Comparison of ENCODE assay signal across 30 mouse cellular contexts in genomic region chr3:116723496-116724481, GRCm38 (mm10). TPM values are rescaled to one million over a fixed set of nuclear protein-coding genes. Genes with fewer than 3 reads are reported as not detected.
A peak's percentile ranks its signal among the peaks of the same experiment; 100 is the strongest.
DNase-seq lines count a peak whose midpoint lies in the region; ATAC-seq and TF ChIP-seq lines count a peak whose summit lies in the region.
"Had no signal": no experiment of that assay in that cellular context is flagged by ENCODE, and none has a peak within 500 bp of the region (broad histone marks: within the 10 kb centered on the region; RNA-seq: fewer than 3 reads in every experiment).

No protein-coding gene starts in this region.

- H3K9ac ChIP-seq in intestine, embryonic 15.5 days: no peak overlapping the region
- H3K9ac ChIP-seq in intestine, postnatal 0 days (ENCODE audit: low read depth, low read length): no peak overlapping the region
- H3K9ac ChIP-seq in ES-E14 (ENCODE audit: insufficient read depth, low read depth, low read length, poor library complexity, severe bottlenecking): peak overlapping the region; percentile 64; the same call in 1 of the 2 replicates
- H3K9ac ChIP-seq in hindbrain, postnatal 0 days (replicated peaks; ENCODE audit: low read length): no peak overlapping the region
- H3K9ac ChIP-seq: forebrain, embryonic 12.5 days; liver, postnatal 0 days; midbrain, embryonic 12.5 days; neural tube, embryonic 13.5 days had no signal

- H3K9me3 ChIP-seq in intestine, embryonic 15.5 days: no peaks in the 10 kb centered on the region
- H3K9me3 ChIP-seq in intestine, postnatal 0 days (ENCODE audit: control insufficient read depth): no peaks in the 10 kb centered on the region
- H3K9me3 ChIP-seq in ES-E14 (ENCODE audit: control insufficient read depth, insufficient read depth, low read depth, low read length): no peaks in the 10 kb centered on the region
- no peaks in the 10 kb centered on the region for H3K9me3 ChIP-seq in hindbrain, postnatal 0 days (ENCODE audit: low read length)
- H3K9me3 ChIP-seq: forebrain, embryonic 12.5 days; limb, embryonic 10.5 days; midbrain, embryonic 12.5 days; neural tube, embryonic 13.5 days had no signal

- no peak overlapping the region for H3K27ac ChIP-seq in intestine, embryonic 15.5 days
- no peak overlapping the region for H3K27ac ChIP-seq in intestine, postnatal 0 days (ENCODE audit: low read depth, low read length)
- peak overlapping the region; percentile 88 for H3K27ac ChIP-seq in ES-E14 (ENCODE audit: insufficient read depth, low read depth, low read length, poor library complexity, severe bottlenecking)
- H3K27ac ChIP-seq in small intestine, adult 2 months (ENCODE audit: insufficient read depth, low read depth, low read length): peak overlapping the region; percentile 96
- H3K27ac ChIP-seq in hindbrain, postnatal 0 days: no peak overlapping the region
- H3K27ac ChIP-seq: forebrain, embryonic 12.5 days; heart, adult 2 months; left cerebral cortex, adult 2 months; limb, embryonic 10.5 days; midbrain, embryonic 12.5 days; neural tube, embryonic 13.5 days had no signal

- no peak for TF ChIP-seq CTCF in intestine, postnatal 0 days (IDR thresholded peaks at IDR 0.05; ENCODE audit: low read depth)
- TF ChIP-seq CTCF in small intestine, adult 2 months (IDR thresholded peaks at IDR 0.05; ENCODE audit: extremely low read depth, insufficient read length, insufficient replicate concordance, low read depth, low read length): no peak
- no peak for TF ChIP-seq CTCF in hindbrain, postnatal 0 days (IDR thresholded peaks at IDR 0.05; ENCODE audit: low read depth)

- in situ Hi-C loops in ES-E14 (cut with MboI; ENCODE audit: low sequenced_read_pairs in 2 of 2, unreplicated experiment in 2 of 2): no loop called here

- peak; percentile 8 for DNase-seq in CD4-positive, CD25-positive, alpha-beta regulatory T cell, adult 2 months (ENCODE audit: low read depth, low spot score)
- DNase-seq in ES-E14 (ENCODE audit: low read depth, low spot score): no peak
- DNase-seq in hindbrain, postnatal 0 days (ENCODE audit: low spot score): no peak
- no peak for DNase-seq in frontal cortex, postnatal 36 days (ENCODE audit: low spot score in 2 of 2)
- DNase-seq: adrenal gland, postnatal 36 days; cerebellum, adult 9-10 months; gastrocnemius, postnatal 10 days; heart, adult 2 months; kidney, postnatal 4 days; layer of hippocampus, adult 9-11 months; liver, postnatal 0 days; lung, postnatal 10 days; right cerebral cortex, postnatal 14 days; thymus, postnatal 25 days had no signal

- no peak overlapping the region for H3K4me3 ChIP-seq in intestine, embryonic 15.5 days (replicated peaks)
- H3K4me3 ChIP-seq in intestine, postnatal 0 days (ENCODE audit: low read depth, low read length): no peak overlapping the region
- H3K4me3 ChIP-seq in ES-E14 (ENCODE audit: insufficient read depth in 1 of 2, low read depth in 1 of 2, low read length in 2 of 2, poor library complexity in 1 of 2, severe bottlenecking in 1 of 2): peak overlapping the region in 1 of 2 experiments; percentile 40; a peak in 1 of 4 replicates
- no peak overlapping the region for H3K4me3 ChIP-seq in small intestine, adult 2 months (ENCODE audit: low read depth, low read length)
- no peak overlapping the region for H3K4me3 ChIP-seq in hindbrain, postnatal 0 days (ENCODE audit: low read length)
- H3K4me3 ChIP-seq: forebrain, embryonic 12.5 days; heart, adult 2 months; left cerebral cortex, adult 2 months; limb, embryonic 10.5 days; midbrain, embryonic 12.5 days; neural tube, embryonic 13.5 days had no signal

- H3K4me2 ChIP-seq in intestine, embryonic 15.5 days (replicated peaks): no peak overlapping the region
- H3K4me2 ChIP-seq in intestine, postnatal 0 days (replicated peaks; ENCODE audit: low read depth): no peak overlapping the region
- H3K4me2 ChIP-seq in hindbrain, postnatal 0 days (ENCODE audit: low read depth, low read length): no peak overlapping the region
- H3K4me2 ChIP-seq: forebrain, embryonic 12.5 days; midbrain, embryonic 12.5 days; neural tube, embryonic 13.5 days had no signal

- TF ChIP-seq POLR2A in small intestine, adult 2 months (IDR thresholded peaks at IDR 0.05; ENCODE audit: low read depth, low read length): no peak

- ATAC-seq in intestine, embryonic 15.5 days: peak; percentile 50
- no peak for ATAC-seq in intestine, postnatal 0 days
- no peak for ATAC-seq in hindbrain, postnatal 0 days
- ATAC-seq: hindbrain, embryonic 16.5 days; liver, postnatal 0 days; Patski had no signal

- 60% methylated on average over 10 of the region's 10 CpGs for WGBS in intestine, embryonic 15.5 days
- WGBS in intestine, postnatal 0 days: 60% methylated on average over 10 of the region's 10 CpGs
- 33% methylated on average over 10 of the region's 10 CpGs for WGBS in small intestine, adult 2 months
- 49% methylated on average over 10 of the region's 10 CpGs for WGBS in hindbrain, postnatal 0 days

- H3K4me1 ChIP-seq in intestine, embryonic 15.5 days (replicated peaks): peaks cover 2% of the 10 kb centered on the region; the same call in 1 of the 2 replicates
- H3K4me1 ChIP-seq in intestine, postnatal 0 days (replicated peaks; ENCODE audit: control insufficient read depth, insufficient read depth, low read length): no peaks in the 10 kb centered on the region
- peaks cover 8% of the 10 kb centered on the region in 2 experiments; a peak in 2 of 4 replicates for H3K4me1 ChIP-seq in ES-E14 (ENCODE audit: control insufficient read depth in 2 of 2, insufficient read depth in 2 of 2, low read length in 2 of 2, poor library complexity in 1 of 2)
- peaks cover 20% of the 10 kb centered on the region; the same call in 1 of the 2 replicates for H3K4me1 ChIP-seq in small intestine, adult 2 months (ENCODE audit: control insufficient read depth, insufficient read depth, insufficient read length, low read length)
- no peaks in the 10 kb centered on the region for H3K4me1 ChIP-seq in hindbrain, postnatal 0 days (ENCODE audit: insufficient read depth, low read length)
- H3K4me1 ChIP-seq: forebrain, embryonic 12.5 days; limb, embryonic 10.5 days; midbrain, embryonic 12.5 days; neural tube, embryonic 13.5 days had no signal

- no peaks in the 10 kb centered on the region for H3K36me3 ChIP-seq in intestine, embryonic 15.5 days
- H3K36me3 ChIP-seq in intestine, postnatal 0 days (ENCODE audit: control insufficient read depth, insufficient read depth): no peaks in the 10 kb centered on the region
- H3K36me3 ChIP-seq in ES-E14 (ENCODE audit: control insufficient read depth, insufficient read depth, low read length, poor library complexity, severe bottlenecking): no peaks in the 10 kb centered on the region
- H3K36me3 ChIP-seq in small intestine, adult 2 months (ENCODE audit: control insufficient read depth, insufficient read depth, low read length): no peaks in the 10 kb centered on the region
- no peaks in the 10 kb centered on the region for H3K36me3 ChIP-seq in hindbrain, postnatal 0 days (ENCODE audit: insufficient read depth, low read length)
- H3K36me3 ChIP-seq: forebrain, embryonic 12.5 days; limb, embryonic 10.5 days; midbrain, embryonic 12.5 days; neural tube, embryonic 13.5 days had no signal

- no peaks in the 10 kb centered on the region for H3K27me3 ChIP-seq in intestine, embryonic 15.5 days (replicated peaks)
- no peaks in the 10 kb centered on the region for H3K27me3 ChIP-seq in intestine, postnatal 0 days (replicated peaks; ENCODE audit: control insufficient read depth, insufficient read depth, low read length)
- no peaks in the 10 kb centered on the region for H3K27me3 ChIP-seq in small intestine, adult 2 months (ENCODE audit: control insufficient read depth, insufficient read depth, low read length)
- no peaks in the 10 kb centered on the region for H3K27me3 ChIP-seq in hindbrain, postnatal 0 days (ENCODE audit: insufficient read depth, low read length)
- H3K27me3 ChIP-seq: midbrain, embryonic 12.5 days; neural tube, embryonic 13.5 days; Patski had no signal

TF ChIP-seq in ES-E14, 5 proteins besides CTCF, POLR2A, EP300 and RAD21:
- no peak for TF ChIP-seq ZNF384 (IDR thresholded peaks at IDR 0.05; ENCODE audit: low read depth, low read length)
- no peak for TF ChIP-seq HCFC1 (IDR thresholded peaks at IDR 0.05; ENCODE audit: borderline replicate concordance, insufficient read depth, low read length)
- 0 out of 2 replicates have a peak, but pooled peaks have one; percentile 27 for TF ChIP-seq CHD2 (IDR thresholded peaks at IDR 0.05; ENCODE audit: low read depth, low read length)

RNA-seq across cellular contexts. Expression of gene Slc35a3, which starts 11.2 kb away (rescaled TPM):
- polyA plus RNA-seq in intestine, embryonic 15.5 days (2015; fragmentation: Nextera tagmentation; extraction: Ambion mirVana): 18.5 and 19.4 TPM in 2 replicates
- 19.1 and 20.0 TPM in 2 replicates for polyA plus RNA-seq in intestine, postnatal 0 days (2015; fragmentation: Nextera tagmentation; extraction: Ambion mirVana)
- 20.1 and 20.3 TPM in 2 replicates for total RNA-seq in ES-E14 (2012; rRNA removed)
- 18.3 and 22.3 TPM in 2 replicates for polyA plus RNA-seq in small intestine, adult 2 months (2012; rRNA removed)
- total RNA-seq in hindbrain, postnatal 0 days (2014; rRNA removed): 15.9 and 20.7 TPM in 2 replicates
- 7.0 and 8.0 TPM in 2 replicates for polyA plus RNA-seq in hindbrain, postnatal 0 days (2015; fragmentation: Nextera tagmentation; extraction: Ambion mirVana)

RNA-seq across cellular contexts. Expression of gene Gm43191, which starts 42.7 kb away (rescaled TPM):
- polyA plus RNA-seq in intestine, embryonic 15.5 days (2015; fragmentation: Nextera tagmentation; extraction: Ambion mirVana): not detected in 2 replicates
- polyA plus RNA-seq in intestine, postnatal 0 days (2015; fragmentation: Nextera tagmentation; extraction: Ambion mirVana): not detected in 2 replicates
- 0.48 and 0.94 TPM in 2 replicates for total RNA-seq in ES-E14 (2012; rRNA removed)
- polyA plus RNA-seq in small intestine, adult 2 months (2012; rRNA removed): not detected in 2 replicates
- not detected in 2 replicates for total RNA-seq in hindbrain, postnatal 0 days (2014; rRNA removed)
- polyA plus RNA-seq in hindbrain, postnatal 0 days (2015; fragmentation: Nextera tagmentation; extraction: Ambion mirVana): not detected in 2 replicates
- total RNA-seq: adrenal gland, postnatal 36 days; gastrocnemius, postnatal 10 days; hematopoietic stem cell, adult 5-6 weeks; liver, adult 2 months; megakaryocyte progenitor cell, adult 5-6 weeks had no signal
- polyA plus RNA-seq: cortical plate, adult 2 months; embryonic facial prominence, embryonic 11.5 days; forebrain, embryonic 12.5 days; heart, adult 2 months; heart, embryonic 14.5 days; hindbrain, embryonic 16.5 days; limb, embryonic 10.5 days; liver, adult 2 months; liver, postnatal 0 days; midbrain, embryonic 12.5 days; neural tube, embryonic 13.5 days had no signal

Comparison
In these comparisons a context has a peak if more than half of its experiments do, and no peak if none do; other contexts are left out.
1. H3K27ac ChIP-seq: peak in ES-E14 (single experiment) and small intestine, adult 2 months (single experiment); none in intestine, embryonic 15.5 days (single experiment), intestine, postnatal 0 days (single experiment) and hindbrain, postnatal 0 days (single experiment).